Mouse (Mus musculus) layer of hippocampus, adult 2 months (tissue): ENCODE data around the gene Mpped2. TPM values are rescaled to one million over a fixed set of nuclear protein-coding genes. Genes with fewer than 3 reads are reported as not detected.
A peak's percentile ranks its signal among the peaks of the same experiment; 100 is the strongest.

Source experiments
- DNase-seq, 2 experiments: peaks; one replicate each; pipeline ENCODE4 v3.0.0; 2022; ENCODE audit warnings: low spot score in 2 of 2
- H3K27ac ChIP-seq: fragments of 200-600 bp; 2 replicates; pipeline ENCODE4 v1.8.1; 2022
- H3K4me3 ChIP-seq: fragments of 200-600 bp; 2 replicates; pipeline ENCODE4 v1.8.1; 2022; ENCODE audit warnings: mild to moderate bottlenecking
- CTCF ChIP-seq: fragments of 200-600 bp; conservative IDR thresholded peaks from 2 replicates; pipeline ENCODE4 v1.8.1; 2022; ENCODE audit warnings: antibody characterized with exemption, mild to moderate bottlenecking, moderate library complexity
- total RNA-seq, 2 experiments: library from RNA; stranded (reverse); gene quantifications; 2 replicates each; pipeline ENCODE4 v1.2.3; 2021

Mpped2 gene
- total RNA-seq, 2 experiments from 2014 or later = 36.9 to 42.7 TPM

GRCm38 (mm10) chr2:106772643-106773042 is 79.6 kb downstream of the Mpped2 start:
- Histone ChIP-seq H3K27ac (no peak overlapping the region; the same call in 1 of the 2 replicates), H3K4me3 (no peak overlapping the region)
- no peak for TF ChIP-seq CTCF
- DNase-seq = no peak

GRCm38 (mm10) chr2:106774251-106775196 is 81.5 kb downstream of the Mpped2 start:
- TF ChIP-seq CTCF = no peak
- no peak overlapping the region for H3K27ac ChIP-seq
- no peak overlapping the region for H3K4me3 ChIP-seq
- no peak for DNase-seq

- Histone ChIP-seq H3K27ac (no peak overlapping the region), H3K4me3 (no peak overlapping the region)
- TF ChIP-seq CTCF = no peak
- no peak for DNase-seq
Observed at GRCm38 (mm10) chr2:106775994-106776393, 82.9 kb downstream of the Mpped2 start.

GRCm38 (mm10) chr2:106778861-106779516 is 85.9 kb downstream of the Mpped2 start:
- no peak overlapping the region for H3K4me3 ChIP-seq
- TF ChIP-seq CTCF = no peak
- no peak overlapping the region for H3K27ac ChIP-seq
- DNase-seq = no peak

- no peak for DNase-seq
- H3K4me3 ChIP-seq = peak overlapping the region; percentile 4; the same call in 1 of the 2 replicates
- H3K27ac ChIP-seq = peak overlapping the region; percentile 46
- TF ChIP-seq CTCF = no peak
Observed at GRCm38 (mm10) chr2:106781181-106782179, 88.4 kb downstream of the Mpped2 start.

GRCm38 (mm10) chr2:106783311-106783710 is 90.2 kb downstream of the Mpped2 start:
- DNase-seq = peak in 1 of 2 experiments; percentile 12
- Histone ChIP-seq H3K27ac (peak overlapping the region; percentile 64), H3K4me3 (no peak overlapping the region)
- TF ChIP-seq CTCF = no peak

- TF ChIP-seq CTCF = no peak
- Histone ChIP-seq H3K27ac (0 out of 2 replicates have a peak overlapping the region, but pooled peaks have one; percentile 23), H3K4me3 (no peak overlapping the region)
- no peak for DNase-seq
Observed at GRCm38 (mm10) chr2:106788055-106788454, 95.0 kb downstream of the Mpped2 start.

GRCm38 (mm10) chr2:106788573-106788972 is 95.5 kb downstream of the Mpped2 start:
- no peak for DNase-seq
- no peak for TF ChIP-seq CTCF
- no peak overlapping the region for H3K4me3 ChIP-seq
- peak overlapping the region; percentile 9; the same call in 1 of the 2 replicates for H3K27ac ChIP-seq

- DNase-seq = no peak
- Histone ChIP-seq H3K4me3 (no peak overlapping the region), H3K27ac (no peak overlapping the region)
- no peak for TF ChIP-seq CTCF
Observed at GRCm38 (mm10) chr2:106789694-106790328, 96.7 kb downstream of the Mpped2 start.

- H3K4me3 ChIP-seq = no peak overlapping the region
- DNase-seq = no peak
- no peak overlapping the region for H3K27ac ChIP-seq
- TF ChIP-seq CTCF = no peak
Observed at GRCm38 (mm10) chr2:106790329-106790701, 97.2 kb downstream of the Mpped2 start.

GRCm38 (mm10) chr2:106796246-106796645 is 103.2 kb downstream of the Mpped2 start:
- DNase-seq = no peak
- TF ChIP-seq CTCF = no peak
- no peak overlapping the region for H3K4me3 ChIP-seq
- no peak overlapping the region for H3K27ac ChIP-seq

- no peak for DNase-seq
- Histone ChIP-seq H3K4me3 (no peak overlapping the region), H3K27ac (no peak overlapping the region)
- TF ChIP-seq CTCF = no peak
Observed at GRCm38 (mm10) chr2:106797855-106798254, 104.8 kb downstream of the Mpped2 start.
